Mouse (Mus musculus) forebrain, embryonic 10.5 days (tissue): ENCODE results near the gene Zfp622. TPM values are rescaled to one million over a fixed set of nuclear protein-coding genes. Genes with fewer than 3 reads are reported as not detected.

ENCODE experiments used
- DNase-seq: peaks from one replicate; pipeline ENCODE4 v3.0.0-alpha.2; 2017; ENCODE audit warnings: low spot score; ENCODE audit errors: extremely low spot score
- H3K27ac ChIP-seq: fragments of 300-500 bp; sonication (generic); 2 replicates; pipeline ENCODE4 v1.5.1; 2016; ENCODE audit warnings: mild to moderate bottlenecking
- H3K27me3 ChIP-seq: fragments of 300-500 bp; sonication (generic); 2 replicates; pipeline ENCODE4 v1.6.1; 2016; ENCODE audit warnings: mild to moderate bottlenecking; ENCODE audit not compliant: poor library complexity, severe bottlenecking
- H3K36me3 ChIP-seq: fragments of 300-500 bp; sonication (generic); replicated peaks from 2 replicates; pipeline ENCODE4 v1.6.1; 2016; ENCODE audit warnings: mild to moderate bottlenecking, moderate library complexity
- H3K4me1 ChIP-seq: fragments of 300-500 bp; sonication (generic); 2 replicates; pipeline ENCODE4 v1.6.1; 2016
- H3K4me3 ChIP-seq: fragments of 300-500 bp; sonication (generic); 2 replicates; pipeline ENCODE4 v1.5.1; 2016; ENCODE audit warnings: mild to moderate bottlenecking, moderate library complexity
- H3K9me3 ChIP-seq: fragments of 300-500 bp; sonication (generic); 2 replicates; pipeline ENCODE4 v1.6.1; 2016; ENCODE audit warnings: mild to moderate bottlenecking, moderate library complexity
- WGBS: fragments of 180-500 bp; shearing (Covaris S2); methylation state at CpG from one replicate; pipeline ENCODE4 v1.1.7; 2016; 5-methylcytosine and 5-hydroxymethylcytosine counted together
- polyA plus RNA-seq: library from polyadenylated mRNA; unstranded; fragments of >200 nt; fragmentation: Nextera tagmentation; extraction: Ambion mirVana; gene quantifications from 2 replicates; pipeline ENCODE4 v1.2.1, GENCODE M21; 2016

Gene Zfp622
- polyA plus RNA-seq, 1 experiment from 2014 or later = 24.4 TPM

GRCm38 (mm10) chr15:25949696-25950095 is 34.5 kb upstream of the Zfp622 start:
- Histone ChIP-seq H3K4me1 (no peaks in the 10 kb centered on the region), H3K4me3 (no peak overlapping the region), H3K9me3 (no peaks in the 10 kb centered on the region), H3K27ac (no peak overlapping the region), H3K36me3 (no peaks in the 10 kb centered on the region), H3K27me3 (no peaks in the 10 kb centered on the region)
- DNase-seq = no peak
- 91% methylated on average over 9 of the region's 9 CpGs for WGBS

- Histone ChIP-seq H3K27ac (no peak overlapping the region), H3K4me3 (no peak overlapping the region), H3K36me3 (no peaks in the 10 kb centered on the region), H3K4me1 (no peaks in the 10 kb centered on the region), H3K27me3 (no peaks in the 10 kb centered on the region), H3K9me3 (no peaks in the 10 kb centered on the region)
- WGBS = 88% methylated on average over 5 of the region's 5 CpGs
- DNase-seq = no peak
Observed at GRCm38 (mm10) chr15:25950584-25950983, 33.6 kb upstream of the Zfp622 start.

- no peak overlapping the region for H3K4me3 ChIP-seq
- H3K9me3 ChIP-seq = no peaks in the 10 kb centered on the region
- H3K4me1 ChIP-seq = peaks cover 3% of the 10 kb centered on the region
- 89% methylated on average over 4 of the region's 4 CpGs for WGBS
- H3K36me3 ChIP-seq = no peaks in the 10 kb centered on the region
- no peak for DNase-seq
- H3K27me3 ChIP-seq = no peaks in the 10 kb centered on the region
- no peak overlapping the region for H3K27ac ChIP-seq
Observed at GRCm38 (mm10) chr15:25951037-25951436, 33.1 kb upstream of the Zfp622 start.

- H3K27me3 ChIP-seq = no peaks in the 10 kb centered on the region
- H3K9me3 ChIP-seq = no peaks in the 10 kb centered on the region
- H3K27ac ChIP-seq = 0 out of 2 replicates have a peak overlapping the region, but pooled peaks have one; percentile 53
- WGBS = 80% methylated on average over 5 of the region's 5 CpGs
- peaks cover 14% of the 10 kb centered on the region for H3K4me1 ChIP-seq
- no peaks in the 10 kb centered on the region for H3K36me3 ChIP-seq
- no peak for DNase-seq
- H3K4me3 ChIP-seq = no peak overlapping the region
Observed at GRCm38 (mm10) chr15:25956001-25956400, 28.2 kb upstream of the Zfp622 start.

GRCm38 (mm10) chr15:25956422-25957117 is 27.6 kb upstream of the Zfp622 start:
- peak; percentile 27 for DNase-seq
- no peak overlapping the region for H3K4me3 ChIP-seq
- H3K4me1 ChIP-seq = peaks cover 14% of the 10 kb centered on the region
- no peaks in the 10 kb centered on the region for H3K36me3 ChIP-seq
- H3K27ac ChIP-seq = 0 out of 2 replicates have a peak overlapping the region, but pooled peaks have one; percentile 53
- H3K27me3 ChIP-seq = no peaks in the 10 kb centered on the region
- no peaks in the 10 kb centered on the region for H3K9me3 ChIP-seq
- WGBS = 50% methylated on average over 11 of the region's 11 CpGs

- H3K9me3 ChIP-seq = no peaks in the 10 kb centered on the region
- no peaks in the 10 kb centered on the region for H3K27me3 ChIP-seq
- peaks cover 14% of the 10 kb centered on the region for H3K4me1 ChIP-seq
- no peak overlapping the region for H3K4me3 ChIP-seq
- no peaks in the 10 kb centered on the region for H3K36me3 ChIP-seq
- DNase-seq = no peak
- WGBS = 93% methylated on average over 10 of the region's 10 CpGs
- H3K27ac ChIP-seq = no peak overlapping the region
Observed at GRCm38 (mm10) chr15:25957651-25958050, 26.5 kb upstream of the Zfp622 start.

GRCm38 (mm10) chr15:25959375-25959774 is 24.8 kb upstream of the Zfp622 start:
- WGBS = 45% methylated on average over 5 of the region's 5 CpGs
- no peak for DNase-seq

GRCm38 (mm10) chr15:25960231-25960630 is 23.9 kb upstream of the Zfp622 start:
- peaks cover 14% of the 10 kb centered on the region for H3K4me1 ChIP-seq
- WGBS = 83% methylated on average over 5 of the region's 5 CpGs
- H3K4me3 ChIP-seq = no peak overlapping the region
- H3K27me3 ChIP-seq = no peaks in the 10 kb centered on the region
- H3K36me3 ChIP-seq = no peaks in the 10 kb centered on the region
- H3K27ac ChIP-seq = no peak overlapping the region
- DNase-seq = no peak
- H3K9me3 ChIP-seq = no peaks in the 10 kb centered on the region

More at GRCm38 (mm10) chr15:25959375-25959774, 24.8 kb upstream of the Zfp622 start:
- H3K4me1 ChIP-seq = peaks cover 14% of the 10 kb centered on the region
- no peaks in the 10 kb centered on the region for H3K27me3 ChIP-seq
- no peak overlapping the region for H3K27ac ChIP-seq
- no peaks in the 10 kb centered on the region for H3K36me3 ChIP-seq
- H3K9me3 ChIP-seq = no peaks in the 10 kb centered on the region
- no peak overlapping the region for H3K4me3 ChIP-seq

GRCm38 (mm10) chr15:25966220-25966774 is 17.9 kb upstream of the Zfp622 start:
- no peaks in the 10 kb centered on the region for H3K36me3 ChIP-seq
- H3K9me3 ChIP-seq = no peaks in the 10 kb centered on the region
- DNase-seq = no peak
- no peaks in the 10 kb centered on the region for H3K27me3 ChIP-seq
- 86% methylated on average over 6 of the region's 6 CpGs for WGBS
- no peak overlapping the region for H3K27ac ChIP-seq
- H3K4me3 ChIP-seq = no peak overlapping the region
- no peaks in the 10 kb centered on the region for H3K4me1 ChIP-seq

- Histone ChIP-seq H3K9me3 (no peaks in the 10 kb centered on the region), H3K27ac (no peak overlapping the region), H3K27me3 (no peaks in the 10 kb centered on the region), H3K4me1 (no peaks in the 10 kb centered on the region), H3K36me3 (no peaks in the 10 kb centered on the region), H3K4me3 (no peak overlapping the region)
- 90% methylated on average over 9 of the region's 9 CpGs for WGBS
- DNase-seq = no peak
Observed at GRCm38 (mm10) chr15:25971596-25971995, 12.6 kb upstream of the Zfp622 start.

- no peaks in the 10 kb centered on the region for H3K9me3 ChIP-seq
- no peak for DNase-seq
- H3K27me3 ChIP-seq = no peaks in the 10 kb centered on the region
- WGBS = 89% methylated on average over 5 of the region's 5 CpGs
- H3K4me1 ChIP-seq = no peaks in the 10 kb centered on the region
- H3K4me3 ChIP-seq = no peak overlapping the region
- H3K27ac ChIP-seq = no peak overlapping the region
- H3K36me3 ChIP-seq = no peaks in the 10 kb centered on the region
Observed at GRCm38 (mm10) chr15:25972758-25973157, 11.4 kb upstream of the Zfp622 start.

GRCm38 (mm10) chr15:25974352-25974751 is 9.8 kb upstream of the Zfp622 start:
- H3K27ac ChIP-seq = no peak overlapping the region
- H3K36me3 ChIP-seq = no peaks in the 10 kb centered on the region
- H3K9me3 ChIP-seq = no peaks in the 10 kb centered on the region
- no peak for DNase-seq
- H3K4me3 ChIP-seq = no peak overlapping the region
- H3K27me3 ChIP-seq = no peaks in the 10 kb centered on the region
- H3K4me1 ChIP-seq = no peaks in the 10 kb centered on the region
- WGBS = 93% methylated on average over 4 of the region's 4 CpGs

GRCm38 (mm10) chr15:25975810-25976209 is 8.4 kb upstream of the Zfp622 start:
- WGBS = 91% methylated on average over 6 of the region's 6 CpGs

More at GRCm38 (mm10) chr15:25975810-25976209, 8.4 kb upstream of the Zfp622 start:
- no peak for DNase-seq
- Histone ChIP-seq H3K27me3 (no peaks in the 10 kb centered on the region), H3K36me3 (no peaks in the 10 kb centered on the region), H3K9me3 (no peaks in the 10 kb centered on the region), H3K4me3 (no peak overlapping the region), H3K4me1 (no peaks in the 10 kb centered on the region), H3K27ac (no peak overlapping the region)
